Mouse (Mus musculus): ENCODE measurements around the gene Enpp6. TPM values are rescaled to one million over a fixed set of nuclear protein-coding genes. Genes with fewer than 3 reads are reported as not detected.

Enpp6 gene
- total RNA-seq, 2 experiments from 2014 or later = 1.5 to 4.3 TPM

Other genes starting within 250 kb of the Enpp6 start
- gene Irf2, start 247.2 kb upstream of the Enpp6 start, total RNA-seq (2021) = 10 to 100 TPM; 71.4 to 77.4 TPM